Mouse (Mus musculus) c-Kit-positive CD71-negative TER-119-negative erythroid progenitor cells, embryonic 14.5 days (primary cell): ENCODE measurements around the gene Tmtc1.
A peak's percentile ranks its signal among the peaks of the same experiment; 100 is the strongest.

Experiments used
- DNase-seq: peaks from one replicate; pipeline ENCODE4 v3.0.0-alpha.2; 2013; ENCODE audit warnings: low read depth

Gene Tmtc1

GRCm38 (mm10) chr6:148443726-148444701 lies at the start of gene Tmtc1:
Gene Tmtc1 (minus strand): TSS chr6:148444389.
- DNase-seq = peak; percentile 17

- DNase-seq = no peak
These were observed 47.7 kb upstream of the Tmtc1 start for GRCm38 (mm10) chr6:148491849-148492248.

- no peak for DNase-seq
These were observed 42.6 kb upstream of the Tmtc1 start for GRCm38 (mm10) chr6:148486756-148487155.

- DNase-seq = no peak
These were observed 37.7 kb upstream of the Tmtc1 start for GRCm38 (mm10) chr6:148481894-148482293.

GRCm38 (mm10) chr6:148479671-148480237 lies 35.6 kb upstream of the Tmtc1 start:
- no peak for DNase-seq

GRCm38 (mm10) chr6:148478350-148478749 lies 34.2 kb upstream of the Tmtc1 start:
- no peak for DNase-seq

DNA sequence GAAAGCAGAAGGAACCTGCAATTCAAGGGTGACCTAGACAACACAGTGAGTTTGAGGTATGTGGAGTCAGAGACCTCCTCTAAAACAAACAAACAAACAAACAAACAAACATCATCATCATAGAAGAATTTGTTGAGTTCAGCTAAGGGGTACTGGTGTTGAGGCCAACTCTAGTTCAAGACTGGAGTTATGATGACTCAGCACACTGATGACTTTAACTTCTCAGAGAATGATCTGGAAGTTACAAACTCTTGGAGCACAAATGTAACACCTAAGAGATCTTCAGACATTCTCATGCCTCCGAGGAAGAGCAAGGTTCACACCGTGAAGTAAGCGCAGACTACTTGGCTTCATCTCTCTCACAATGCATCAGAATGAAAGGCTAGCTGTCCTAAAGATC lies 28.1 kb upstream of the Tmtc1 start:
- DNase-seq = no peak

- no peak for DNase-seq
These were observed 23.8 kb upstream of the Tmtc1 start for GRCm38 (mm10) chr6:148467924-148468389.

DNA sequence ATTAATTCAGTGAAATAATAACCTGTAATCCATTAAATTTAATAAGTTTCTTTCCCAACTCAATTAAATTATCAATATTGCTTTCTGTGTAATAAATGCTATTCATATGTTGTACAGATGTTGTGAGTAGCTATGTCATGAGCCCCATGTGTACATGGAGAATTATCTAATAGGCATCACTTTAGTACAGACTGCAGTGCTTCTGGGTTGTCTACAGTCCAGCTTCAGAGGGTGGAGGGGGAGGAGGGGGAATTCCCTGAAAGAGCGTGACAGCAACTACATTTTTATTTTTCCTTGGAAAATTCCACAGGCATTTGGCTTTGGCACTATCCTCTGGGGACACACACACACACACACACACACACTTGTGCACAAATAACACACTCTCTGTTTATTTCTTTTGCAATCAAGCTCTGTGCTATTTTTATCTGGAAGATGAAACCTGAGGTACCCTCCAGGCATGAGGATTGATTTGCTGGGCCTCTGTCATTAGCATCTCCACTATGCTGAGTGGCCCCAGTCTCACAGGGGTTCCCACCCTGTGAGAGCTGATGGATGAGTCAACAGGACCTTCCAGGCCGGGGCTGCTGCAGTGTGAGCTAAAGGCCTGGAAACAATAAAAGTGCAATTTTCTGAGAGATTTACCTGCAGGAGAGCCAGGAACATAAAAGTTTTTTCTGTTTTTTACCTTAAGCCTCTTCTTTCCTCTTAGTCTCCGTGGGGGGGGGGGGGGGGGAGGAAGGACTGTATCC lies 23.2 kb upstream of the Tmtc1 start:
- DNase-seq = no peak

DNA sequence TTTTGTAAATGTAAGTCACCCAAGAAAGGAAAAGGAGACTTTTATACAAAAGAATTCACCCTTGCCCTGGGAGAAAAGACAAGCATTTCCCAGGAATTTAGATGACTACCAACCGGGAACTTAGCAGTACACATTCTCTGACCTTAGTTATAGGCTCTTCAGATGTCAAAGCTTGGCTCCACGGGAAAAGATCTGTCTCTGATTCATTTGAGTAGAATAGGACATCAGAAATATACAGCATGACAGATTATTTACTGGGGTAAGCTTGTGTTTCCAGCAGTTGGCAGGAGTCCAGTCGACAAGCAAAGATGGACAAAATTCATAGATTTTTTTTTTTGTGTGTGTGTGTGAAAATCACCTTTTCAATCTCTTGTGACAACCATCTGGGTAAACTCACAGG lies 15.4 kb upstream of the Tmtc1 start:
- DNase-seq = no peak

DNA sequence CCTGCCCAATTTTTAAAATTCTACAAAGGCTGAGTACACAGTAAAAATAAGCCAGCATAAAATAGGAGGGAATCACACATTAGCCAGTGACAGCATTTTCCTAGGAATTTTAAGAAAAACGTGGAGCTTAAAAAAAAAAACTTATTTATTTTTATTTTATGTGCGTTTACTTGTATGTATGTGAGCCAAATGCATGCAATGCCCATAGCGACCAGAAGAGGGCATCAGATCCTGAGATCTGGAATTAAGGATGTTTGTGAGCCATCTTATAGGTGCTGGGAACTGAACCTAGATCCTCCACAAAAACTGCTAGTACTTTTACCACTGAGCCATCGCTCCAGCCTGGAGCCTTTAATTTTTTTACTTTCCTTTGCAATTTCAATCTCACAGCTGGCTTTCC lies 11.3 kb upstream of the Tmtc1 start:
- no peak for DNase-seq

- no peak for DNase-seq
These were observed 10.6 kb upstream of the Tmtc1 start for GRCm38 (mm10) chr6:148454740-148455139.

DNA sequence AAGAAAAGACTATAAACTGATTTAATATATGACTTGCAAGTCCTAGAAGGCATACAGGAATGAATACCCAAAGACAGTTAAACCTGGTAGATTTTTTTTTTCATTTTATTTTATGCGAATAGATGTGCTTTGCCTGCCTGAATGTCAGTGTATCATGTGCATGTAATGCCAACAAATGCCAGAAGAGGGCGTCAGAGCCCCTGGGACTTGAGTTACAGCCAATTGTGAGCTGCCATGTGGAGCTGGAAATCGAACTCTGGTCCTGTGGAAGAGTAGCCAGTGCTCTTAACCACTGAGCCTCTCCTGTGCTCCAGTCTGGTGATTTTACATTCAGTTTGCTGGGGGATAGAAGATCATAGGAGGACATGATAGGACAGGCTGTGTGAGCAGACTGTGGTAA lies 4.0 kb upstream of the Tmtc1 start:
- DNase-seq = no peak

DNA sequence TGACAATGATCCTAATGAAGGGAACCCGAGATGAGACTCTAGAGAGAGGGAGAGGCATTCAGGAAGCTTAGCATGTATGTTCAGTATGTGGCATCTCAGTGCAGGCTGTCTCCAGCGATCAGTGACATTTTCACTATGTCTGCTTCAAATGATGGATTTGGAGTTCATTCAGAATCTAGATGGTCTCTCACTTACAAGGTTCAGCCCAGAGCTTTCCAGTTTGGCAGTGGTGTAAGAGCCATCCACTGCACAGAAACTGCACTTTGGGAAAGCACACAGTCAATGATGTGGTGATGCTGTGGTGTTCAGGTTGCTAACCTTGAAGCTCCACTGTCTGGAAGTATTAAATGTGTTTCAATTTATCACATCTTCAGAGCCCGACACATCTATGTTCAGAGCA lies 1.9 kb upstream of the Tmtc1 start:
- DNase-seq = no peak

- no peak for DNase-seq
These were observed 607 bp upstream of the Tmtc1 start for GRCm38 (mm10) chr6:148444796-148445195.

DNA sequence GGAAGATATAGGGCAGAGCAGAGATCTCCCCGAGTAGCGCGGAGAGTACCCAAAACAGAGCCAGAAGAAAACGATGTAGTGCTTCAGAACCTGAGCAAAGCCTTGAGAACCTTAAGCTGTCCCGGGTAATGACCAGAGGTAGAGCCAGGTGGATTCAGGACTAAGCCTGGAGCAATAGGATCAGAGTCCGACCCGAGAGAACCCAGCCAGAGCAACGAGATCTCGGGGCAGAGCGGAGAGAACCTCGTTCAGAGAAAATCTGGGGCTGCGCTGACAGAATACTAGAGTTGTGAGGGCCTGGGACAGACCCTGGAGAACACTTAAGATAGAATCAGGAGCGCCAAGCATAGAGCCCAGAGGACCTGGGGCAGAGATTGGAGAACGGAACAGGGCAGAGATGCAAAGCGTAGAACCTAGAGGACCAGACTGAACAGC lies 881 bp downstream of the Tmtc1 start:
- no peak for DNase-seq

GRCm38 (mm10) chr6:148442671-148443290 lies 1.4 kb downstream of the Tmtc1 start:
- no peak for DNase-seq

- no peak for DNase-seq
These were observed 2.3 kb downstream of the Tmtc1 start for GRCm38 (mm10) chr6:148441871-148442270.

DNA sequence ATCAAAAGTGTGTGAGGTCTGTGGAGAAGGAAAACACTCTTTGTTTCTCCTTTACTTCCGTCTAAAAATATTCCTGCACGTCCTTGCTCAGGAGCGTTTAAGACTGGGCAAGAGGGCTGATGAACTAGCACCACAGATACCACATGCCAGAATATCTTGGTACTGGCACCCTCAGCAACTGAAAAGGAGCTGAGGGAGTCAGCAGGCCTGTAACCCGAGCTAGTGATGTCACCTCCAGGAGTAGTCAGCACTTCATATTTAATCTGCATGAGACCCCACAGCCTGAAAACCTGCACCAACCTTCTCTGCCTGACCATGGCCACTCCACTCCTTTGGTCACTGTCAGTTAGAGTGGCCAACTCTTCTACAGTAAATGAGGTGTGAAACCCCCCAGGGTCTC lies 5.1 kb downstream of the Tmtc1 start:
- no peak for DNase-seq

DNA sequence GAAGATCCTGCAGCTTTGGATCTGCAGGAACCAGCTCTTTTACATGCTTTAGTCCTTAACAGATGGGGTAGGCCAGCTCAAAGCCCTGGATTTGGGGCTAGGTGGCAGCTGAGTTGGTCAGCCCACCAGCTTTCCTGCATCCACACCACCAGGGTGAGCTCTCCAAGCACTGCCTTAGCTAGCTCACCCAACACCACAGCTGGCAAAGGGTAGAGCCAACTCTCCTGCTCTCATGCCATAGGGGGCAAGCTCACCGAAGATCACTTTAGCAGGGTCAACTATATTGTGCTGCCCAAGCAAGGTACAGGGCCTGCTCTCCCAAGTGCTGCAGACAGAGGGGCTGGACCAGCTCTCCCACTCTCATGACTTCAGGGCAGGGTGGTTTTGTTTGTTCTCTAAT lies 6.6 kb downstream of the Tmtc1 start:
- no peak for DNase-seq

- DNase-seq = no peak
These were observed 7.7 kb downstream of the Tmtc1 start for GRCm38 (mm10) chr6:148436441-148437001.

DNA sequence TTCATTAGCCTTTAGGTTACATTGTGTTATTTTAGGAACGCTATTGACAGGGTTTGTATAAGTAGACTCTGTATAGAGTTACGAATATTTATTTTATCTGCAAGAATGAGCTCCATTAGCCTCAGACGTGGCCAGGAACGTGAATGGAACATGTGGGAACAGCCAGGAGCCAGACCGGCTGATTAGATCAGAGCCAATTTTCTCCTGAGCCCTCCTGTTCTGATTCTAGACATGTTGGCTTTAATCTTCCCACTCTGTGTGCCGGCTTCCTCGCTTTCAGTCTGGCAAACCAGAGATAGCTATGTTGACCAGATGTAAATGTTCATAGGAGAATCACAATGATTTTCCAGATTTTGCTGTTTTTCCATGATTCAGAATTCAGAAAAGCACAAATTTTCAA lies 22.6 kb downstream of the Tmtc1 start:
- no peak for DNase-seq
